Mouse (Mus musculus): ENCODE data around the gene Wdr93.

- TF ChIP-seq CTCF (IDR thresholded peaks at IDR 0.05) = no peak
- TF ChIP-seq EP300 (IDR thresholded peaks at IDR 0.05) = no peak
Measured at GRCm38 (mm10) chr7:79818321-79818720, 75.4 kb downstream of the Wdr93 start.

All from lung, postnatal 0 days (tissue).